Mouse (Mus musculus): ENCODE data around the gene Immt. TPM values are rescaled to one million over a fixed set of nuclear protein-coding genes. Genes with fewer than 3 reads are reported as not detected.

The Immt gene
- total and polyA plus RNA-seq, 2 experiments from 2014 or later, result 506 to 545 TPM

DNA sequence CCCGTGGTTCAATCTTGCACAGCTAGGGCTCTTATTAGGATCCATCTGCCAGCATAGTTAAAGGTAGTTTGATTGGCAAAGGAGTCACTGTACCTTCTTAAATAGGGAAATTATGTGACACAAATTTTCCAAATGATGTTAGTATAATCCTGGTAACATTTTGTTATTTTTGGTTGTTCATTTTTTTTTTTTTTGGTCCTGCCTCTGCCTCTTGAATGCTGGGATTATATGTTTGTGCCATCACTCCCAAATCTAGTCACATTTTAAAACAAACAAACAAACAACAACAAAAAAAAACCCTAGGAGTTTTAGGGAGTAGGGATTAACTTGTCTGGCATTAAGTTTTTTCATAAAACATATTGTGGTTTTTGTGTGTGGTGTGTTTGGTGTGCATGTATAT lies 4.3 kb upstream of the Immt start, which contains the start of gene Mrpl35:
Gene Mrpl35, minus strand, starts transcription at position 101 of the 400 bp plus-strand sequence.
- Histone ChIP-seq H3K9me3 (replicated peaks; ENCODE audit: control insufficient read depth, low read length) (no peaks in the 10 kb centered on the region), H3K27ac (ENCODE audit: low read depth) (no peak within 1 kb of the TSS), H3K9ac (replicated peaks; ENCODE audit: low read depth, low read length) (no peak within 1 kb of the TSS), H3K4me2 (ENCODE audit: low read depth, low read length) (no peak within 1 kb of the TSS), H3K27me3 (ENCODE audit: control insufficient read depth, insufficient read depth, low read length) (no peaks in the 10 kb centered on the region), H3K4me1 (ENCODE audit: control insufficient read depth, insufficient read depth) (peaks cover 20% of the 10 kb centered on the region; the same call in 1 of the 2 replicates), H3K4me3 (ENCODE audit: low read depth, low read length) (no peak within 1 kb of the TSS), H3K36me3 (replicated peaks; ENCODE audit: control insufficient read depth, insufficient read depth, low read length) (no peaks in the 10 kb centered on the region)
- WGBS, result 31% methylated on average over 1 of the region's 1 CpGs
- ATAC-seq (ENCODE audit: insufficient read depth, low read depth), result no peak
- DNase-seq (ENCODE audit: low spot score), result no peak
- TF ChIP-seq EP300 (IDR thresholded peaks at IDR 0.05; ENCODE audit: low read depth) (no peak), CTCF (IDR thresholded peaks at IDR 0.05; ENCODE audit: low read depth) (no peak)

DNA sequence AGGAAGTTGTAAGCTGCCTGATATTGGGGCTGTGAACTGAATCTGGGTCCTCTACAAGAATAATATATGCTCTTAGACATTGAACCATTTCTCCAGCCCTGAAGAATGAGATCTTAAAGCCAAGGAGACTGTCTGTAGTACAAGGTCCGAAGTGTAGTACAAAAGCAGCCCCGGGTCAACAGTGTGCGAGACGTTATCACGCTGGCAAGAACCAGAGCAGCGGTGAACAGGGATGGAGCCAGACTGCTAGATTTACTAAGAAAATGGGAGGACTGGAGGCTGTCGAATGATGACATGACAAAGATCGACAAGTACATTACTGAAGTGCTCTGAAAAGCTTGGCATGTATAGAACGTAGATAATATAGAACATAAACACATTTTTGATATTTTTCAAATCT lies 1.4 kb upstream of the Immt start:
- Histone ChIP-seq H3K27me3 (ENCODE audit: control insufficient read depth, insufficient read depth, low read length) (no peaks in the 10 kb centered on the region), H3K27ac (ENCODE audit: low read depth) (no peak overlapping the region), H3K4me1 (ENCODE audit: control insufficient read depth, insufficient read depth) (peaks cover 13% of the 10 kb centered on the region; the same call in 1 of the 2 replicates), H3K4me3 (ENCODE audit: low read depth, low read length) (no peak overlapping the region), H3K9ac (replicated peaks; ENCODE audit: low read depth, low read length) (no peak overlapping the region), H3K4me2 (ENCODE audit: low read depth, low read length) (no peak overlapping the region), H3K36me3 (replicated peaks; ENCODE audit: control insufficient read depth, insufficient read depth, low read length) (0 out of 2 replicates have a peak, but pooled peaks cover 6% of the 10 kb centered on the region), H3K9me3 (replicated peaks; ENCODE audit: control insufficient read depth, low read length) (no peaks in the 10 kb centered on the region)
- 77% methylated on average over 9 of the region's 9 CpGs for WGBS
- no peak for ATAC-seq (ENCODE audit: insufficient read depth, low read depth)
- no peak for DNase-seq (ENCODE audit: low spot score)
- no peak for TF ChIP-seq EP300 (IDR thresholded peaks at IDR 0.05; ENCODE audit: low read depth)
- TF ChIP-seq CTCF (IDR thresholded peaks at IDR 0.05; ENCODE audit: low read depth), result no peak

DNA sequence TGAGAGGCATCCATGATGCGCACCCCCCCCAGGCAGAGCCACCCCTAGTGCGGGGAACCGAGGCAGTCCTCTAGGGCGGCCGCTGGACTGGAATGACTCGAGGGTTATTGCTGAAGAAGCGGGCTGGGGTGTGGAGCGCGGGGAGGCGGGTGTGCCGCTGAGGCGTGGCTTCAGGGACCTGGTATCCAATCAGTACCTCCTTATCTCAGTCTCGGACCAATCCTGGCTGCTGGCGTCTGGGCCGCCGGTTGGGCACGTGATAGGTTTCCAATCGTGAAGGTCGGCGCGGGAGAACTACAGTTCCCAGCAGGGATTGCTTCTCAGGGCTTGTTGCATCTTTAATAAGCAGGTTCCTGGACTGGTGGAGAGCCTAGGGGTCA lies 440 bp downstream of the Immt start:
- Histone ChIP-seq H3K27me3 (ENCODE audit: control insufficient read depth, insufficient read depth, low read length) (no peaks in the 10 kb centered on the region), H3K4me3 (ENCODE audit: low read depth, low read length) (peak overlapping the region; percentile 93), H3K4me1 (ENCODE audit: control insufficient read depth, insufficient read depth) (peaks cover 13% of the 10 kb centered on the region; the same call in 1 of the 2 replicates), H3K9ac (replicated peaks; ENCODE audit: low read depth, low read length) (peak overlapping the region; percentile 85), H3K36me3 (replicated peaks; ENCODE audit: control insufficient read depth, insufficient read depth, low read length) (0 out of 2 replicates have a peak, but pooled peaks cover 10% of the 10 kb centered on the region), H3K9me3 (replicated peaks; ENCODE audit: control insufficient read depth, low read length) (no peaks in the 10 kb centered on the region), H3K27ac (ENCODE audit: low read depth) (peak overlapping the region; percentile 98), H3K4me2 (ENCODE audit: low read depth, low read length) (peak overlapping the region; percentile 73)
- peak; percentile 97 for DNase-seq (ENCODE audit: low spot score)
- 0% methylated on average over 21 of the region's 21 CpGs for WGBS
- peak; percentile 98 for ATAC-seq (ENCODE audit: insufficient read depth, low read depth)
- peak; percentile 13; the same call in 1 of the 2 replicates for TF ChIP-seq EP300 (IDR thresholded peaks at IDR 0.05; ENCODE audit: low read depth)
- no peak for TF ChIP-seq CTCF (IDR thresholded peaks at IDR 0.05; ENCODE audit: low read depth)

DNA sequence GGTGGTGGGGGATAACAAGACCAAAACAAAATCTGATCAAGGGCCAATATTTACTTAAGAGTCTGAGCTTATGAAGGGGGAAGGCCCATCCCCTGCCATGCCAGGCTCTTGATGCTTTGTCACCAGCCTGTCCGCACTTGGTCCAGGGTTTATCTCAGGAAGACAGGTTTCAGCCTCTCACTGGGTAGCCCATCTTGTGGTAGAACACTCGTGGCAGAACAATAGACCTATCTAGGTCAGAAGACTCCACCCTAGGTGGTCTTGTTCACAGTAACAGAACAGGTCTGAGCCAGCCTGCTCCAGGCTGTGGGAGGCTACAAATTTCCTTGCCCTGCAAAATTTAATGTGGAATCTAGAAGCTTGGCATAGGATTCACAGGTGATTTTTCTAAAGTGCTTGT lies 5.7 kb downstream of the Immt start:
- peaks cover 9% of the 10 kb centered on the region; the same call in 1 of the 2 replicates for H3K4me1 ChIP-seq (ENCODE audit: control insufficient read depth, insufficient read depth)
- DNase-seq (ENCODE audit: low spot score) (no peak), ATAC-seq (ENCODE audit: insufficient read depth, low read depth) (no peak)
- H3K9ac ChIP-seq (replicated peaks; ENCODE audit: low read depth, low read length), result no peak overlapping the region
- 50% methylated on average over 2 of the region's 2 CpGs for WGBS
- H3K27me3 ChIP-seq (ENCODE audit: control insufficient read depth, insufficient read depth, low read length), result no peaks in the 10 kb centered on the region
- H3K4me2 ChIP-seq (ENCODE audit: low read depth, low read length), result no peak overlapping the region
- H3K4me3 ChIP-seq (ENCODE audit: low read depth, low read length), result no peak overlapping the region
- no peaks in the 10 kb centered on the region for H3K9me3 ChIP-seq (replicated peaks; ENCODE audit: control insufficient read depth, low read length)
- TF ChIP-seq CTCF (IDR thresholded peaks at IDR 0.05; ENCODE audit: low read depth), result no peak
- no peak for TF ChIP-seq EP300 (IDR thresholded peaks at IDR 0.05; ENCODE audit: low read depth)
- 0 out of 2 replicates have a peak, but pooled peaks cover 14% of the 10 kb centered on the region for H3K36me3 ChIP-seq (replicated peaks; ENCODE audit: control insufficient read depth, insufficient read depth, low read length)
- H3K27ac ChIP-seq (ENCODE audit: low read depth), result no peak overlapping the region

DNA sequence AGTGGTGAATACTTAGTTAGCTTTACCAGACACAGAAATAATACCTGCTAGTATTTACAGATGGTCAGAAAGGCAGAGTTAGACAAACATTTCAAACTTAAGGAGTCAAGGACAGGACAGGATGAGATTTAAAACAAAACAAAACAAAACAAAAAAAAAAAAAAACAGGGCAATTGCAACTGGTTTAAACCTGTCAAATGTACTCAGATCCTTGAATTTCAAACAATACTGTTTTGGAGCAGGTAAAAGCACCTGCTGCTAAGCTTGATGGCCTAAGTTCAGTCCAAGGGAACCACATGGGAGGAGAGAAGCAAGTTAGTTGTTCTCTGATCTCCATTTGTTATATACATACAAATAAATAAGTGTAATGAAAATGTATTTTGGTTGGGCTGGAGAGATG lies 8.7 kb downstream of the Immt start:
- H3K36me3 ChIP-seq (replicated peaks; ENCODE audit: control insufficient read depth, insufficient read depth, low read length), result 0 out of 2 replicates have a peak, but pooled peaks cover 8% of the 10 kb centered on the region
- no peak overlapping the region for H3K27ac ChIP-seq (ENCODE audit: low read depth)
- ATAC-seq (ENCODE audit: insufficient read depth, low read depth) (no peak), DNase-seq (ENCODE audit: low spot score) (no peak)
- no peak overlapping the region for H3K4me2 ChIP-seq (ENCODE audit: low read depth, low read length)
- no peaks in the 10 kb centered on the region for H3K4me1 ChIP-seq (ENCODE audit: control insufficient read depth, insufficient read depth)
- H3K9ac ChIP-seq (replicated peaks; ENCODE audit: low read depth, low read length), result no peak overlapping the region
- H3K27me3 ChIP-seq (ENCODE audit: control insufficient read depth, insufficient read depth, low read length), result no peaks in the 10 kb centered on the region
- TF ChIP-seq EP300 (IDR thresholded peaks at IDR 0.05; ENCODE audit: low read depth), result no peak
- TF ChIP-seq CTCF (IDR thresholded peaks at IDR 0.05; ENCODE audit: low read depth), result no peak
- H3K4me3 ChIP-seq (ENCODE audit: low read depth, low read length), result no peak overlapping the region
- no peaks in the 10 kb centered on the region for H3K9me3 ChIP-seq (replicated peaks; ENCODE audit: control insufficient read depth, low read length)

All from heart, postnatal 0 days (tissue).